ENCODE assay signal across 8 mouse cellular contexts in genomic region chr7:111024068-111024594, GRCm38 (mm10). TPM values are rescaled to one million over a fixed set of nuclear protein-coding genes. Genes with fewer than 3 reads are reported as not detected.
DNase-seq lines count a peak whose midpoint lies in the region; ATAC-seq lines count a peak whose summit lies in the region.

No protein-coding gene starts in this region.

- H3K27ac ChIP-seq in midbrain, embryonic 10.5 days (replicated peaks) = peak overlapping the region; percentile 74
- no peak overlapping the region for H3K27ac ChIP-seq in midbrain, embryonic 15.5 days
- no peak overlapping the region for H3K27ac ChIP-seq in embryonic facial prominence, embryonic 14.5 days (replicated peaks; ENCODE audit: low read depth, low read length)
- H3K27ac ChIP-seq in kidney, embryonic 16.5 days (ENCODE audit: low read length) = peak overlapping the region; percentile 60

- no peaks in the 10 kb centered on the region for H3K9me3 ChIP-seq in midbrain, embryonic 10.5 days (replicated peaks)
- no peaks in the 10 kb centered on the region for H3K9me3 ChIP-seq in midbrain, embryonic 15.5 days
- no peaks in the 10 kb centered on the region for H3K9me3 ChIP-seq in embryonic facial prominence, embryonic 14.5 days (ENCODE audit: control insufficient read depth, low read length)
- 0 out of 2 replicates have a peak, but pooled peaks cover 2% of the 10 kb centered on the region for H3K9me3 ChIP-seq in kidney, embryonic 16.5 days (ENCODE audit: low read length)

- peaks cover 20% of the 10 kb centered on the region for H3K4me1 ChIP-seq in midbrain, embryonic 10.5 days
- H3K4me1 ChIP-seq in midbrain, embryonic 15.5 days = 0 out of 2 replicates have a peak, but pooled peaks cover 4% of the 10 kb centered on the region
- H3K4me1 ChIP-seq in embryonic facial prominence, embryonic 14.5 days (ENCODE audit: control insufficient read depth, insufficient read depth, low read length) = no peaks in the 10 kb centered on the region
- H3K4me1 ChIP-seq in kidney, embryonic 16.5 days (ENCODE audit: insufficient read depth, low read length) = peaks cover 22% of the 10 kb centered on the region; the same call in 1 of the 2 replicates

- WGBS in midbrain, embryonic 10.5 days = 24% methylated on average over 8 of the region's 8 CpGs
- WGBS in midbrain, embryonic 15.5 days = 23% methylated on average over 8 of the region's 8 CpGs
- 12% methylated on average over 8 of the region's 8 CpGs for WGBS in embryonic facial prominence, embryonic 14.5 days
- 35% methylated on average over 8 of the region's 8 CpGs for WGBS in kidney, embryonic 16.5 days

- no peaks in the 10 kb centered on the region for H3K36me3 ChIP-seq in midbrain, embryonic 10.5 days
- no peaks in the 10 kb centered on the region for H3K36me3 ChIP-seq in midbrain, embryonic 15.5 days (replicated peaks)
- H3K36me3 ChIP-seq in embryonic facial prominence, embryonic 14.5 days (ENCODE audit: control insufficient read depth, insufficient read depth, low read length) = no peaks in the 10 kb centered on the region
- H3K36me3 ChIP-seq in kidney, embryonic 16.5 days (ENCODE audit: insufficient read depth, low read length) = no peaks in the 10 kb centered on the region

- no peak overlapping the region for H3K4me3 ChIP-seq in midbrain, embryonic 10.5 days
- H3K4me3 ChIP-seq in midbrain, embryonic 15.5 days = no peak overlapping the region
- H3K4me3 ChIP-seq in embryonic facial prominence, embryonic 14.5 days (ENCODE audit: low read depth, low read length) = no peak overlapping the region
- H3K4me3 ChIP-seq in kidney, embryonic 16.5 days (ENCODE audit: low read length) = no peak overlapping the region

- H3K27me3 ChIP-seq in midbrain, embryonic 10.5 days (ENCODE audit: low read depth, poor library complexity, severe bottlenecking) = no peaks in the 10 kb centered on the region
- H3K27me3 ChIP-seq in midbrain, embryonic 15.5 days (replicated peaks) = no peaks in the 10 kb centered on the region
- no peaks in the 10 kb centered on the region for H3K27me3 ChIP-seq in embryonic facial prominence, embryonic 14.5 days (replicated peaks; ENCODE audit: control insufficient read depth, insufficient read depth, low read length)
- no peaks in the 10 kb centered on the region for H3K27me3 ChIP-seq in kidney, embryonic 16.5 days (ENCODE audit: insufficient read depth, low read length)

- ATAC-seq in midbrain, embryonic 15.5 days (replicated peaks) = no peak
- no peak for ATAC-seq in embryonic facial prominence, embryonic 14.5 days (ENCODE audit: low read depth)
- no peak for ATAC-seq in kidney, embryonic 16.5 days (ENCODE audit: low FRiP score, low TSS enrichment)
- 0 out of 2 replicates have a peak, but pooled peaks have one; percentile 11 for ATAC-seq in megakaryocyte, adult 5-6 weeks (ENCODE audit: poor library complexity, severe bottlenecking)

- intact Hi-C loops in gastrocnemius, postnatal 14 days (cut with DNase I; ENCODE audit: low total_unique reads) = no loop called here

- H3K4me2 ChIP-seq in midbrain, embryonic 15.5 days = no peak overlapping the region
- no peak overlapping the region for H3K4me2 ChIP-seq in embryonic facial prominence, embryonic 14.5 days (ENCODE audit: low read depth, low read length)
- no peak overlapping the region for H3K4me2 ChIP-seq in kidney, embryonic 16.5 days (replicated peaks; ENCODE audit: low read depth, low read length)

- peak; percentile 33 for DNase-seq in midbrain, embryonic 10.5 days (ENCODE audit: low spot score)
- DNase-seq in embryonic facial prominence, embryonic 14.5 days (ENCODE audit: low spot score) = peak; percentile 45
- no peak for DNase-seq in gastrocnemius, postnatal 10 days
- no peak for DNase-seq in gastrocnemius, postnatal 14 days
- DNase-seq in cerebellum, adult 11 months = no peak

- no peak overlapping the region; the same call in 1 of the 2 replicates for H3K9ac ChIP-seq in midbrain, embryonic 15.5 days
- H3K9ac ChIP-seq in embryonic facial prominence, embryonic 14.5 days (ENCODE audit: low read depth, low read length) = no peak overlapping the region
- H3K9ac ChIP-seq in kidney, embryonic 16.5 days (replicated peaks; ENCODE audit: low read length) = 0 out of 2 replicates have a peak overlapping the region, but pooled peaks have one; percentile 20

RNA-seq across cellular contexts. Expression of gene Ctr9, which starts 4.6 kb away (rescaled TPM):
- 81.6 and 93.9 TPM in 2 replicates for polyA plus RNA-seq in midbrain, embryonic 10.5 days (2016; fragmentation: Nextera tagmentation; extraction: Ambion mirVana)
- 86.0 and 91.8 TPM in 2 replicates for polyA plus RNA-seq in midbrain, embryonic 15.5 days (2015; fragmentation: Nextera tagmentation; extraction: Ambion mirVana)
- polyA plus RNA-seq in embryonic facial prominence, embryonic 14.5 days (2014; fragmentation: Nextera tagmentation; extraction: Ambion mirVana) = 59.4 and 62.7 TPM in 2 replicates
- 79.0 and 81.2 TPM in 2 replicates for polyA plus RNA-seq in kidney, embryonic 16.5 days (2015; fragmentation: Nextera tagmentation; extraction: Ambion mirVana)
- total RNA-seq in megakaryocyte, adult 5-6 weeks (2015) = 14.7 and 33.9 TPM in 2 replicates
- 47.0 and 48.3 TPM in 2 replicates for total RNA-seq in megakaryocyte, adult 5-6 weeks (2017)
- 10 to 100 TPM; 17.3 to 20.2 TPM for total RNA-seq in gastrocnemius, postnatal 10 days (2021)
- 10 to 100 TPM; 15.5 to 16.9 TPM for total RNA-seq in gastrocnemius, postnatal 14 days (2021)

RNA-seq across cellular contexts. Expression of gene Mrvi1, which starts 41.9 kb away (rescaled TPM):
- polyA plus RNA-seq in midbrain, embryonic 10.5 days (2016; fragmentation: Nextera tagmentation; extraction: Ambion mirVana) = 1.0 and 1.6 TPM in 2 replicates
- polyA plus RNA-seq in midbrain, embryonic 15.5 days (2015; fragmentation: Nextera tagmentation; extraction: Ambion mirVana) = 0.59 and 0.60 TPM in 2 replicates
- polyA plus RNA-seq in embryonic facial prominence, embryonic 14.5 days (2014; fragmentation: Nextera tagmentation; extraction: Ambion mirVana) = 1.8 and 3.0 TPM in 2 replicates
- 13.3 and 15.9 TPM in 2 replicates for polyA plus RNA-seq in kidney, embryonic 16.5 days (2015; fragmentation: Nextera tagmentation; extraction: Ambion mirVana)
- total RNA-seq in megakaryocyte, adult 5-6 weeks (2015) = 0.02 and 0.32 TPM in 2 replicates
- total RNA-seq in megakaryocyte, adult 5-6 weeks (2017) = 0.04 TPM in 1 of 2 replicates, not detected in the other
- total RNA-seq in gastrocnemius, postnatal 10 days (2021) = 1 to 10 TPM; 4.7 to 7.0 TPM
- total RNA-seq in gastrocnemius, postnatal 14 days (2021) = 10 to 100 TPM in 1 of 2 experiments, 1 to 10 TPM in 1; 6.3 to 10.1 TPM

RNA-seq across cellular contexts. Expression of gene Eif4g2, which starts 58.7 kb away (rescaled TPM):
- polyA plus RNA-seq in midbrain, embryonic 10.5 days (2016; fragmentation: Nextera tagmentation; extraction: Ambion mirVana) = 1,390 and 1,545 TPM in 2 replicates
- polyA plus RNA-seq in midbrain, embryonic 15.5 days (2015; fragmentation: Nextera tagmentation; extraction: Ambion mirVana) = 1,075 and 1,130 TPM in 2 replicates
- polyA plus RNA-seq in embryonic facial prominence, embryonic 14.5 days (2014; fragmentation: Nextera tagmentation; extraction: Ambion mirVana) = 913 and 918 TPM in 2 replicates
- polyA plus RNA-seq in kidney, embryonic 16.5 days (2015; fragmentation: Nextera tagmentation; extraction: Ambion mirVana) = 856 and 968 TPM in 2 replicates
- 804 and 868 TPM in 2 replicates for total RNA-seq in megakaryocyte, adult 5-6 weeks (2015)
- total RNA-seq in megakaryocyte, adult 5-6 weeks (2017) = 448 and 663 TPM in 2 replicates
- 100 to 1,000 TPM; 723 to 740 TPM for total RNA-seq in gastrocnemius, postnatal 10 days (2021)
- 100 to 1,000 TPM; 561 to 606 TPM for total RNA-seq in gastrocnemius, postnatal 14 days (2021)

Comparison
In these comparisons a context has a peak if more than half of its experiments do, and no peak if none do; other contexts are left out.
1. H3K27ac ChIP-seq: peak in midbrain, embryonic 10.5 days (single experiment) and kidney, embryonic 16.5 days (single experiment); none in midbrain, embryonic 15.5 days (single experiment) and embryonic facial prominence, embryonic 14.5 days (single experiment).
2. DNase-seq: peak in midbrain, embryonic 10.5 days (single experiment) and embryonic facial prominence, embryonic 14.5 days (single experiment); none in gastrocnemius, postnatal 10 days (single experiment), gastrocnemius, postnatal 14 days (single experiment) and cerebellum, adult 11 months (single experiment).